Mouse (Mus musculus) adrenal gland, adult (tissue): ENCODE measurements at regions not wholly inside any gene's neighbourhood (a gene's known extent, or its start where the extent isn't known, plus 50 kb on each side); places are given as distances from the start of the nearest gene placed in this dataset.
A peak's percentile ranks its signal among the peaks of the same experiment; 100 is the strongest.

Experiments
- DNase-seq, 2 experiments: peaks; one replicate each; pipeline ENCODE4 v3.0.0; 2022 to 2023; ENCODE audit warnings: low spot score in 1 of 2; ENCODE audit not compliant: inconsistent age in 2 of 2

GRCm38 (mm10) chr3:33902431-33902830 is 58.3 kb upstream of the Ccdc39 start:
- DNase-seq = no peak

- DNase-seq = no peak
These were observed 59.2 kb upstream of the Ccdc39 start for GRCm38 (mm10) chr3:33903326-33903725.

- no peak for DNase-seq
These were observed 59.7 kb upstream of the Ccdc39 start for GRCm38 (mm10) chr3:33903816-33904215.

GRCm38 (mm10) chr3:33904854-33905678 is 61.0 kb upstream of the Ccdc39 start:
- no peak for DNase-seq

- no peak for DNase-seq
These were observed 61.5 kb upstream of the Ccdc39 start for GRCm38 (mm10) chr3:33905679-33906007.

- no peak for DNase-seq
These were observed 63.0 kb upstream of the Ccdc39 start for GRCm38 (mm10) chr3:33907061-33907460.

- DNase-seq = no peak
These were observed 67.4 kb upstream of the Ccdc39 start for GRCm38 (mm10) chr3:33911559-33911958.

GRCm38 (mm10) chr3:33913470-33913869 is 69.4 kb upstream of the Ccdc39 start:
- DNase-seq = no peak

GRCm38 (mm10) chr3:33914386-33914785 is 70.3 kb upstream of the Ccdc39 start:
- DNase-seq = no peak

GRCm38 (mm10) chr3:33915777-33916176 is 71.7 kb upstream of the Ccdc39 start:
- no peak for DNase-seq

GRCm38 (mm10) chr3:33916318-33916717 is 72.2 kb upstream of the Ccdc39 start:
- no peak for DNase-seq

- no peak for DNase-seq
These were observed 72.7 kb upstream of the Ccdc39 start for GRCm38 (mm10) chr3:33916818-33917217.

- peak; percentile 69 to 90 for DNase-seq
These were observed 74.7 kb upstream of the Ccdc39 start for GRCm38 (mm10) chr3:33918785-33919184.

GRCm38 (mm10) chr3:33925072-33925471 is 81.0 kb upstream of the Ccdc39 start:
- DNase-seq = peak in 1 of 2 experiments; percentile 12

- DNase-seq = no peak
These were observed 64.7 kb upstream of the Fxr1 start for GRCm38 (mm10) chr3:33955064-33955463.

GRCm38 (mm10) chr3:33955854-33956624 is 63.7 kb upstream of the Fxr1 start:
- peak; percentile 74 to 94 for DNase-seq

- no peak for DNase-seq
These were observed 63.1 kb upstream of the Fxr1 start for GRCm38 (mm10) chr3:33956625-33957023.

GRCm38 (mm10) chr3:33957676-33958075 is 62.1 kb upstream of the Fxr1 start:
- DNase-seq = no peak

GRCm38 (mm10) chr3:33958216-33958615 is 61.5 kb upstream of the Fxr1 start:
- no peak for DNase-seq

- DNase-seq = no peak
These were observed 59.5 kb upstream of the Fxr1 start for GRCm38 (mm10) chr3:33960211-33960610.

- no peak for DNase-seq
These were observed 56.8 kb upstream of the Fxr1 start for GRCm38 (mm10) chr3:33962938-33963337.

GRCm38 (mm10) chr3:33967184-33967583 is 52.6 kb upstream of the Fxr1 start:
- no peak for DNase-seq
